Mouse (Mus musculus): ENCODE measurements around the gene Btrc.

Btrc gene

GRCm38 (mm10) chr19:45530200-45530995 is 166.9 kb downstream of the Btrc start:
- in situ Hi-C loops (cut with MboI, MseI): no loop called here

- in situ Hi-C loops (cut with MboI, MseI): no loop called here
Measured at GRCm38 (mm10) chr19:45531554-45531953, 168.0 kb downstream of the Btrc start.

GRCm38 (mm10) chr19:45533617-45534016 is 170.1 kb downstream of the Btrc start:
- in situ Hi-C loops (cut with MboI, MseI): no loop called here

- in situ Hi-C loops (cut with MboI, MseI): no loop called here
Measured at GRCm38 (mm10) chr19:45535214-45535735, 171.7 kb downstream of the Btrc start.

GRCm38 (mm10) chr19:45535929-45536328 is 172.4 kb downstream of the Btrc start:
- in situ Hi-C loops (cut with MboI, MseI): no loop called here

- in situ Hi-C loops (cut with MboI, MseI): no loop called here
Measured at GRCm38 (mm10) chr19:45537505-45537904, 174.0 kb downstream of the Btrc start.

- in situ Hi-C loops (cut with MboI, MseI): no loop called here
Measured at GRCm38 (mm10) chr19:45540657-45541408, 177.3 kb downstream of the Btrc start.

GRCm38 (mm10) chr19:45541409-45542041 is 178.0 kb downstream of the Btrc start:
- in situ Hi-C loops (cut with MboI, MseI): no loop called here

- in situ Hi-C loops (cut with MboI, MseI): no loop called here
Measured at GRCm38 (mm10) chr19:45542061-45542460, 178.5 kb downstream of the Btrc start.

GRCm38 (mm10) chr19:45544152-45544924 is 180.8 kb downstream of the Btrc start:
- in situ Hi-C loops (cut with MboI, MseI): no loop called here

- in situ Hi-C loops (cut with MboI, MseI): loop anchor here (5.0 kb wide), 1 partner anchor 308 kb away; the partner anchor contains the start of gene Lbx1
Measured at GRCm38 (mm10) chr19:45544925-45545321, 181.4 kb downstream of the Btrc start.

GRCm38 (mm10) chr19:45548196-45548595 is 184.7 kb downstream of the Btrc start:
- in situ Hi-C loops (cut with MboI, MseI): loop anchor here (5.0 kb wide), 1 partner anchor 311 kb away; the partner anchor contains the start of gene Lbx1

GRCm38 (mm10) chr19:45549128-45549915 is 185.8 kb downstream of the Btrc start:
- in situ Hi-C loops (cut with MboI, MseI): loop anchor here (5.0 kb wide), 1 partner anchor 312 kb away; the partner anchor contains the start of gene Lbx1

GRCm38 (mm10) chr19:45549948-45550347 is 186.4 kb downstream of the Btrc start:
- in situ Hi-C loops (cut with MboI, MseI): loop anchor here (5.0 kb wide), 1 partner anchor 313 kb away; the partner anchor contains the start of gene Lbx1

GRCm38 (mm10) chr19:45552187-45552586 is 188.7 kb downstream of the Btrc start:
- in situ Hi-C loops (cut with MboI, MseI): no loop called here

- in situ Hi-C loops (cut with MboI, MseI): no loop called here
Measured at GRCm38 (mm10) chr19:45554136-45554535, 190.6 kb downstream of the Btrc start.

- in situ Hi-C loops (cut with MboI, MseI): no loop called here
Measured at GRCm38 (mm10) chr19:45560153-45560890, 196.8 kb downstream of the Btrc start, which contains the start of the genes Poll and Gm17018. Gene Poll, minus strand, starts transcription at chr19:45560531. Gene Gm17018, plus strand, starts transcription at chr19:45560615.

- in situ Hi-C loops (cut with MboI, MseI): no loop called here
Measured at GRCm38 (mm10) chr19:45565925-45566715, 202.6 kb downstream of the Btrc start.

Measured in T-helper 2 cell (primary cell).